Mouse (Mus musculus) skeletal muscle tissue, postnatal 0 days (tissue): ENCODE measurements around the gene Fgf14. TPM values are rescaled to one million over a fixed set of nuclear protein-coding genes. Genes with fewer than 3 reads are reported as not detected.

ENCODE experiments used
- polyA plus RNA-seq: library from polyadenylated mRNA; unstranded; fragments of >200 nt; fragmentation: Nextera tagmentation; extraction: Ambion mirVana; gene quantifications from 2 replicates; pipeline ENCODE4 v1.2.1, GENCODE M21; 2015

Fgf14 gene
- polyA plus RNA-seq: 0.18 and 0.79 TPM in 2 replicates

GRCm38 (mm10) chr14:124676506-124677177 is at the start of gene Fgf14:
Fgf14 (minus strand) TSS chr14:124677127.

